Mouse (Mus musculus) erythroblast, embryonic 14.5 days (primary cell): ENCODE measurements around the gene Gm47995.

Source experiments
- GATA1 ChIP-seq: IDR thresholded peaks from 2 replicates; pipeline ENCODE4 v1.6.1; 2012; ENCODE audit warnings: low read length, inconsistent platforms, mixed read lengths
- TAL1 ChIP-seq: IDR thresholded peaks from 3 replicates; pipeline ENCODE4 v1.6.1; 2012; ENCODE audit warnings: low read length, inconsistent platforms, mixed read lengths

DNA sequence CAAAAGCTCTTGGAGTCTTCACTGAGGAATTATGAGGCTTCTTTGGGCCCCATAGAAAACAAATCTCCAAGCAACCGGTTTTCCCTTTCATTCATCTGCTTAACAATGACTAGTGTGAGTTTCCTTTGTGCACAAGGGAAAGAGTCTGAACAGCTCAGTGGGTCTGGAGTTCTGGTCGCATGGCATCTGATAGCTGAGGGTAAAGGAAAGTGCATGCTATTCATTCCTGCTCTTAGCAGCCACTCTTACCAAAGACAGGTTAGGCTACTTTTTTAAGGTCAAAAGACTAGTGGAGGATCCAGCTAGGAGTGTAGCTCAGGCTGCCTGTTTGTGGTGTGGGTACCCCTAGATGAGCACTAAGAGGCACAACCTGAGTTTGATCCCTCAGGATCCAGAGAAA is 37.3 kb downstream of the Gm47995 start:
- TF ChIP-seq GATA1 (no peak), TAL1 (no peak)
